Mouse (Mus musculus): Measurements from ENCODE around the gene Sync.

Gene Sync

GRCm38 (mm10) chr4:129303816-129304215 is 16.4 kb downstream of the Sync start:
- no peak for DNase-seq (ENCODE audit: low spot score in 2 of 2)

- no peak for DNase-seq (ENCODE audit: low spot score in 2 of 2)
Measured at GRCm38 (mm10) chr4:129304306-129304705, 16.9 kb downstream of the Sync start.

GRCm38 (mm10) chr4:129307936-129308335 is 20.5 kb downstream of the Sync start:
- no peak for DNase-seq (ENCODE audit: low spot score in 2 of 2)

GRCm38 (mm10) chr4:129313886-129314285 is 26.5 kb downstream of the Sync start:
- no peak for DNase-seq (ENCODE audit: low spot score in 2 of 2)

GRCm38 (mm10) chr4:129320876-129321275 is 33.5 kb downstream of the Sync start:
- DNase-seq (ENCODE audit: low spot score in 2 of 2), result no peak

GRCm38 (mm10) chr4:129322042-129322441 is 34.6 kb downstream of the Sync start:
- DNase-seq (ENCODE audit: low spot score in 2 of 2), result no peak

GRCm38 (mm10) chr4:129323491-129323890 is 36.1 kb downstream of the Sync start:
- DNase-seq (ENCODE audit: low spot score in 2 of 2), result no peak

- peak in 1 of 2 experiments; percentile 6 for DNase-seq (ENCODE audit: low spot score in 2 of 2)
Measured at GRCm38 (mm10) chr4:129324756-129325155, 37.3 kb downstream of the Sync start.

- DNase-seq (ENCODE audit: low spot score in 2 of 2), result no peak
Measured at GRCm38 (mm10) chr4:129326191-129326590, 38.8 kb downstream of the Sync start.

- no peak for DNase-seq (ENCODE audit: low spot score in 2 of 2)
Measured at GRCm38 (mm10) chr4:129332846-129333245, 45.4 kb downstream of the Sync start.

GRCm38 (mm10) chr4:129334677-129335215 is 47.3 kb downstream of the Sync start:
- DNase-seq (ENCODE audit: low spot score in 2 of 2), result peak in 1 of 2 experiments; percentile 57

- peak; percentile 89 to 96 for DNase-seq (ENCODE audit: low spot score in 2 of 2)
Measured at GRCm38 (mm10) chr4:129335216-129336074, 48.0 kb downstream of the Sync start, which contains the start of the genes Rbbp4 and Zbtb8os. Gene Rbbp4, minus strand, starts transcription at chr4:129335370. Gene Zbtb8os, plus strand, starts transcription at chr4:129335695.

GRCm38 (mm10) chr4:129336291-129336690 is 48.9 kb downstream of the Sync start:
- no peak for DNase-seq (ENCODE audit: low spot score in 2 of 2)

GRCm38 (mm10) chr4:129339743-129340142 is 52.3 kb downstream of the Sync start:
- DNase-seq (ENCODE audit: low spot score in 2 of 2), result no peak

- DNase-seq (ENCODE audit: low spot score in 2 of 2), result no peak
Measured at GRCm38 (mm10) chr4:129341888-129342287, 54.5 kb downstream of the Sync start.

- DNase-seq (ENCODE audit: low spot score in 2 of 2), result no peak
Measured at GRCm38 (mm10) chr4:129342705-129343104, 55.3 kb downstream of the Sync start.

GRCm38 (mm10) chr4:129346481-129347154 is 59.2 kb downstream of the Sync start:
- DNase-seq (ENCODE audit: low spot score in 2 of 2), result peak in 1 of 2 experiments; percentile 40

- DNase-seq (ENCODE audit: low spot score in 2 of 2), result peak; percentile 55 to 76
Measured at GRCm38 (mm10) chr4:129350644-129351043, 63.2 kb downstream of the Sync start.

GRCm38 (mm10) chr4:129351111-129351510 is 63.7 kb downstream of the Sync start:
- DNase-seq (ENCODE audit: low spot score in 2 of 2), result no peak

GRCm38 (mm10) chr4:129353176-129353575 is 65.8 kb downstream of the Sync start:
- DNase-seq (ENCODE audit: low spot score in 2 of 2), result no peak

- DNase-seq (ENCODE audit: low spot score in 2 of 2), result no peak
Measured at GRCm38 (mm10) chr4:129354236-129354635, 66.8 kb downstream of the Sync start.

GRCm38 (mm10) chr4:129357613-129358163 is 70.3 kb downstream of the Sync start:
- DNase-seq (ENCODE audit: low spot score in 2 of 2), result no peak
